Mouse (Mus musculus) thymus, adult 2 months (tissue): ENCODE measurements around the gene Hoxc11. TPM values are rescaled to one million over a fixed set of nuclear protein-coding genes. Genes with fewer than 3 reads are reported as not detected.

ENCODE experiments used
- DNase-seq: peaks from one replicate; pipeline ENCODE4 v3.0.0; 2021
- H3K27ac ChIP-seq: fragments of 200-500 bp; 2 replicates; pipeline ENCODE4 v1.5.1; 2012; ENCODE audit warnings: low read length, control low read depth; ENCODE audit not compliant: control insufficient read depth, insufficient read depth
- H3K27me3 ChIP-seq: fragments of 200-500 bp; 2 replicates; pipeline ENCODE4 v1.6.1; 2012; ENCODE audit warnings: mild to moderate bottlenecking, low read length, moderate library complexity, mixed read lengths; ENCODE audit not compliant: control insufficient read depth, insufficient read depth
- H3K36me3 ChIP-seq: fragments of 200-500 bp; 2 replicates; pipeline ENCODE4 v1.6.1; 2012; ENCODE audit warnings: mild to moderate bottlenecking, low read length, moderate library complexity; ENCODE audit not compliant: control insufficient read depth, insufficient read depth
- H3K4me1 ChIP-seq: fragments of 200-500 bp; replicated peaks from 2 replicates; pipeline ENCODE4 v1.6.1; 2012; ENCODE audit warnings: low read length; ENCODE audit not compliant: control insufficient read depth, insufficient read depth
- H3K4me3 ChIP-seq: fragments of 200-500 bp; 2 replicates; pipeline ENCODE4 v1.5.1; 2012; ENCODE audit warnings: mild to moderate bottlenecking, low read length, control low read depth, moderate library complexity; ENCODE audit not compliant: control insufficient read depth, insufficient read depth
- CTCF ChIP-seq: fragments of 200-500 bp; IDR thresholded peaks from 2 replicates; pipeline ENCODE4 v1.5.1; 2012; ENCODE audit warnings: mild to moderate bottlenecking, control low read depth, low read length, moderate library complexity, borderline replicate concordance; ENCODE audit not compliant: control insufficient read depth, poor library complexity, insufficient read depth; ENCODE audit errors: extremely low read depth
- POLR2A ChIP-seq: fragments of 200-500 bp; IDR thresholded peaks from 2 replicates; pipeline ENCODE4 v1.6.1; 2012; ENCODE audit warnings: mild to moderate bottlenecking, low read length, control low read depth, moderate library complexity; ENCODE audit not compliant: control insufficient read depth, poor library complexity, insufficient read depth; ENCODE audit errors: extremely low read depth
- WGBS: fragments of 180-500 bp; shearing (Covaris S2); methylation state at CpG from one replicate; pipeline ENCODE4 v1.1.7; 2018; 5-methylcytosine and 5-hydroxymethylcytosine counted together
- polyA plus RNA-seq: library from polyadenylated mRNA; depleted of rRNA; stranded (reverse); fragments of >200 nt; gene quantifications from 2 replicates; pipeline ENCODE4 v1.2.3, GENCODE M21; 2012

Gene Hoxc11
- polyA plus RNA-seq, 1 experiment = 0.66 TPM

GRCm38 (mm10) chr15:102990461-102991397 is 36.5 kb downstream of the Hoxc11 start, which contains the start of gene Hoxc8:
TSS of gene Hoxc8 (plus strand) at chr15:102990607.
- no peaks in the 10 kb centered on the region for H3K4me1 ChIP-seq
- DNase-seq = no peak
- 7% methylated on average over 69 of the region's 69 CpGs for WGBS
- TF ChIP-seq POLR2A (no peak), CTCF (no peak)
- no peak within 1 kb of the TSS for H3K4me3 ChIP-seq
- H3K36me3 ChIP-seq = no peaks in the 10 kb centered on the region
- H3K27me3 ChIP-seq = peaks cover 22% of the 10 kb centered on the region
- no peak within 1 kb of the TSS for H3K27ac ChIP-seq

GRCm38 (mm10) chr15:102991782-102992181 is 37.6 kb downstream of the Hoxc11 start:
- Histone ChIP-seq H3K27ac (no peak overlapping the region), H3K4me1 (no peaks in the 10 kb centered on the region), H3K36me3 (no peaks in the 10 kb centered on the region), H3K27me3 (peaks cover 24% of the 10 kb centered on the region), H3K4me3 (no peak overlapping the region)
- 8% methylated on average over 7 of the region's 7 CpGs for WGBS
- TF ChIP-seq CTCF (no peak), POLR2A (no peak)
- DNase-seq = no peak

GRCm38 (mm10) chr15:102992206-102992605 is 38.0 kb downstream of the Hoxc11 start:
- Histone ChIP-seq H3K4me1 (no peaks in the 10 kb centered on the region), H3K27me3 (peaks cover 26% of the 10 kb centered on the region), H3K4me3 (no peak overlapping the region), H3K36me3 (no peaks in the 10 kb centered on the region), H3K27ac (no peak overlapping the region)
- TF ChIP-seq POLR2A = no peak
- TF ChIP-seq CTCF = no peak
- no peak for DNase-seq
- WGBS = 10% methylated on average over 11 of the region's 11 CpGs

GRCm38 (mm10) chr15:102992863-102993262 is 38.6 kb downstream of the Hoxc11 start:
- no peak for TF ChIP-seq POLR2A
- no peak for TF ChIP-seq CTCF
- Histone ChIP-seq H3K27ac (no peak overlapping the region), H3K4me3 (no peak overlapping the region), H3K4me1 (no peaks in the 10 kb centered on the region), H3K27me3 (peaks cover 32% of the 10 kb centered on the region), H3K36me3 (no peaks in the 10 kb centered on the region)
- DNase-seq = no peak
- WGBS = 8% methylated on average over 3 of the region's 3 CpGs

- Histone ChIP-seq H3K4me3 (no peak overlapping the region), H3K4me1 (no peaks in the 10 kb centered on the region; the same call in 1 of the 2 replicates), H3K27me3 (peaks cover 51% of the 10 kb centered on the region), H3K27ac (no peak overlapping the region), H3K36me3 (no peaks in the 10 kb centered on the region)
- TF ChIP-seq CTCF = no peak
- WGBS = 9% methylated on average over 9 of the region's 9 CpGs
- no peak for DNase-seq
These were observed 42.3 kb downstream of the Hoxc11 start for GRCm38 (mm10) chr15:102996548-102996947.

- no peak overlapping the region for H3K27ac ChIP-seq
- H3K36me3 ChIP-seq = no peaks in the 10 kb centered on the region
- TF ChIP-seq CTCF (no peak), POLR2A (no peak)
- 22% methylated on average over 3 of the region's 3 CpGs for WGBS
- DNase-seq = no peak
- H3K4me1 ChIP-seq = no peaks in the 10 kb centered on the region; the same call in 1 of the 2 replicates
- no peak overlapping the region for H3K4me3 ChIP-seq
- H3K27me3 ChIP-seq = peaks cover 54% of the 10 kb centered on the region
These were observed 43.2 kb downstream of the Hoxc11 start for GRCm38 (mm10) chr15:102997431-102997830.

- Histone ChIP-seq H3K27ac (no peak within 1 kb of the TSS), H3K27me3 (peaks cover 56% of the 10 kb centered on the region), H3K4me3 (peak within 1 kb of the TSS; percentile 12; the same call in 1 of the 2 replicates), H3K4me1 (no peaks in the 10 kb centered on the region; the same call in 1 of the 2 replicates), H3K36me3 (no peaks in the 10 kb centered on the region)
- TF ChIP-seq POLR2A = no peak
- TF ChIP-seq CTCF = no peak
- no peak for DNase-seq
- WGBS = 7% methylated on average over 19 of the region's 19 CpGs
These were observed 43.7 kb downstream of the Hoxc11 start, which contains the start of gene Hoxc6 for GRCm38 (mm10) chr15:102997939-102998355. TSS of gene Hoxc6 (plus strand) at chr15:102998257.
